Mouse (Mus musculus): ENCODE measurements around the gene Zbp1. TPM values are rescaled to one million over a fixed set of nuclear protein-coding genes. Genes with fewer than 3 reads are reported as not detected.

The Zbp1 gene
- polyA plus RNA-seq, 1 experiment: not detected

DNA sequence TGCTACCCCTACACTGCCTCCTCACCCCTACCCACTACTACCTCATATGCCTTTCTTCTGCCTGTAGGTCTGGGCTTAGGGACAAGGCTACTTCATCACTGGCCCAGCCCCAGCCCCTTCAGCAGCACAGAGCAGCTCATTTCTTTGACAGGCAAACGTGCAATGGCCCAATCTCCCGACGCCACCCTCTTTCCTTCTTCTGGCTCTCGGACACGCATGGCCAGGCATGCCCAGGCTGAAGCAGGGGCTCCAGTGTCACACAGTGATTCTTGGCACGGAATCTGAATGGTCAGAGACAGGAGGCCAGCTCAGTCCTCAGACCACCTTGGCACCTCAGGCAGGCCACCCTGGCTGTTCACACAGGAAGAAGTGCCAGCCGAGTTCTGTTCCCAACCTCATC is 32.4 kb upstream of the Zbp1 start:
- no peak for TF ChIP-seq GATA1 (IDR thresholded peaks at IDR 0.05; ENCODE audit: low read length)

DNA sequence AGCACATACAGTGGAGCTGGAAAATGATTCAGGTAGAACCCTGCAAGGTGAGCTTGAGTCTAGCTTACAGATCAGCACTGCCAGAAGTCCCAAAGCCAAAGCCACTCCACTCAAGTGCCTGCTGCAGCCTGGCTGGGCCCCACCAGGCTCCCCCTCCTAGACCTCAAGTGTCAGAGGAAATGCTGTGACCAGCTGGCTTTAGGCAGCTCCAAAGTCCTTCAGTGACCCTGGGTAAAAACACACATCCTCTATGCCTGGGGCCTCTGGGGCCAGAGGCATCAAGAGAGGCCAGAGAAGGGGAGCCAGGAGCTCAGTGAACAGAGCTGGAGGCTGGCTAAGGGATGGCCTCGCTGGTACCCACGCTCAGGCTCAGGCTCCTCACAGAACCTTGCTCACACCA is 31.7 kb upstream of the Zbp1 start:
- no peak for TF ChIP-seq GATA1 (IDR thresholded peaks at IDR 0.05; ENCODE audit: low read length)

DNA sequence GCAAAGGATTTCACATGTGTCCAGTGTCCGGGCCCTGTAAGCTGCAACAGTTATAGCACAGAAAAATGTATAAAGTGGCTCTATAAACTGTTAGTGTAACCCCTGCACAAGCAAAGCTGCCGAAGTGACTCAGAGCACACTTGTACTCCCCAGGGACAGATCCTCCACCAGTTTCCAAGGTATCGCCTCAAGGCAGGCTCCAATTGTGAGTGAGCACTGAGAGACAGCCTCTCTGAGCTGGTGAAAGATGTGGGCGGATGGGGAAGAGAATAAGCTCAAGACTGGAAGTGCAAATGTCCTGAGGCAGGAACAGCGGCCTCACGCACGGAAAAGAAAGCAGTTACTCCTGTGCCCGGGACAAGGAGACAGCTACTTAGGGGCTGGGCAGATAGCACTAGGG is 31.2 kb upstream of the Zbp1 start:
- no peak for TF ChIP-seq GATA1 (IDR thresholded peaks at IDR 0.05; ENCODE audit: low read length)

DNA sequence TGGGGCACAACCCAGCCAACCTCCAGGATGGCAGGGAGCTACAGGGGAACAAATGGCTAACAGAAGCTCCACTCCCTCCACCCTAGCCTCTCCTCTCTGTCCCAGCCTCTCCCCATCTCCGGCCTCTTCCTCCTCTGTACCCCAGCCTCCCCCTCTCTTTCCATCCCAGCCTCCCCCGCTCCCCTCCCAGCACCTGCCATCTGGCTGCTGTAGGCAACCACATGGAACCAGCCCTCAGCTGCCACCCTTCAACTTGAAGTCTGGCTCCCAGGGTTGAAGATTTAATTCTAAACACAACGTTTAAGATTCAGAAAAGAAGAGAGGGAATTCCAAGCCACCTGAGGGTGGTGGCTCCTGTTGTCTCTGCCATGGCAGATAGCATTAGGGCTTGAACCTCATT is 30.7 kb upstream of the Zbp1 start:
- TF ChIP-seq GATA1 (IDR thresholded peaks at IDR 0.05; ENCODE audit: low read length): no peak

DNA sequence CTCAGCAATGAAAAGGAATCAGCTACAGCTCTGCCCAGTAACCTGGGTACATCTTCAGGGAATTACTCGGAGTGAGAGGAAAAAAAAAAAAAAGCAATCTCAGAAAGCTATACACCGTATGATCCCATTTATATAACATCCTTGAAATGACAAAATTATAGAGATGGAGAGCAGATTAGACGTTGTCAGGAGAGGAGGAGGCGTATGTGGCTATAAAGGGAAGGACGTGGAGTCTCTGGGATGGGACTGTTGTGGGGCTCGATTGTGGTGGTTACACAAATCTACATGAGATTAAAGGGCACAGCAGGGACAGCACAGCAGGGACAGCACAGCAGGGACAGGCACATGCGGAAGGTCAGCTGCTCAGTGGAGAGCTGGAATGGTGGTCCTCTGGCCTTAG is 30.1 kb upstream of the Zbp1 start:
- no peak for TF ChIP-seq GATA1 (IDR thresholded peaks at IDR 0.05; ENCODE audit: low read length)

DNA sequence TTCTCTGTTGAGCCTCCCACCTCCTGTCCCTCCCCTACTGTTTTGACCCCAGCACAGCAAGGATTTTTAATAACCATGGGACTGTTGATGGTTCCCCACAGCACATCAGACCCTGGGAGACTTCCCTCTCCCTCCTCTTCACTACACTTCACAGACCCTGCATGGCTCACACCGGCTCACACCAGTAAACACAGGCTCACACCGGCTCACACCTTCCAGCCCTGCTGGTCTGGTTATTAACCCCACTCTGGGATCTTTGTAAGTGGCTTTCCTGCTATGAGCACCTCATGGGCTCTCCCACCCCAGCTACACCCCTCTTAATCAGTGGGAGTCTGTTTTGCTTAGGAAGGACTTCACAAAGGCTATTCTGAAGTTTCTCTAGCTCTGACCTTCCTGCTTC is 29.2 kb upstream of the Zbp1 start:
- no peak for TF ChIP-seq GATA1 (IDR thresholded peaks at IDR 0.05; ENCODE audit: low read length)

DNA sequence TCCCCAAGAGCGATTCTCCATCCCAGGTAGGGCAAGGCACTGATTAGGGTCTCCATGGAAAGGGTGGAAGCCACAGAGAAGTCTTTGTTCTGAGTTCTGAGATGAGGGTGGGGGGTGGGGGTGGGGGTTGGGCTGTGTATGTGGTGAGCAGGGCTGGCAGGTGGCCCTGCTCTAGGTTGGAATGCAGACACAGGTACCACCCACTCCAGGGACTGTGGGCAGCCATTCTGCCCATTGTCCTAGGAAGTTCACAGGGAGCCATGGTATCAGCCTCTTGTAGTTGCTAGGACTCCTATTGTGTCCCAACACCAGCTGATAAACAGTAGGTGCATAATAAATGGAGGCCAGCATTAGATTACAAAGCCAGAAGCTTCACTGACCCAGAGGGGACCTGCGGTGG is 28.5 kb upstream of the Zbp1 start:
- TF ChIP-seq GATA1 (IDR thresholded peaks at IDR 0.05; ENCODE audit: low read length): no peak

DNA sequence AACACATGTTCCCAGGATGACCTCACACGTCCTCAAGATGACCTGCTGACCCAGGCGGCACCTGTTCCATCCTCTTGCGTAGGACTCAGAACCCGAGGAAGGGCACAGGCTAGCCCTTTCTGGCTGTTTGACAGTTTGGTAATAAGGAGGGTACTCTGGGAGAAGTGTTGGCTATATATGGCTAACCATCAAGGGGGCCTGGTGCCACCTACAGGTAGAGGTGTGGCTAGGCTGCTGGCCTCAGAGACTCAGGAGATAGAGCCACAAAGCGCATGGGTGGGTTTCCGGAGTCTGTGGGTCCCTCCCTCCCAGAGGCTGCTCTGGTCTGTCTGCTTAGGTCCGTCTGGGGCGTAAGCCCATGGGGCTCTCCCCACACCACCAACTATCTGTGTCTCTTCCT is 28.0 kb upstream of the Zbp1 start:
- TF ChIP-seq GATA1 (IDR thresholded peaks at IDR 0.05; ENCODE audit: low read length): no peak

DNA sequence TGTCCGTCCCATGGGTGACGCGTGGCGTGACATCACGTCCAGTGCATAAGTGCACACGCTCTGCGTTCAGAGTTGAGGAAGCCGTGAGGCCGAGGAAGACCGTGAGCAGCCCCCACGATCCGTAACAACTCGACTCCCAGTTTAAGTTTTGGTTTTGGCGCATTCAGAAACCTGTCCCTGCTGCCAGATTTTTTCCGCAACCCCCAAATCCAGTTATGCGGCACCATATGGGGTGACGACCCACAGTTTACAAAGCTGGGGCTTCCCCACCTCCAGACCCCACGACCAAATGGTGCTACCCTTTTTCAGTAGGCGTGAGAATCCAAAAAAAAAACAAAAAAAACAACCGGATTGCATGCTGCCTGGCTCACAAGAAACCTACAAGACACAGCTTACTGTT is 26.5 kb upstream of the Zbp1 start:
- no peak for TF ChIP-seq GATA1 (IDR thresholded peaks at IDR 0.05; ENCODE audit: low read length)

DNA sequence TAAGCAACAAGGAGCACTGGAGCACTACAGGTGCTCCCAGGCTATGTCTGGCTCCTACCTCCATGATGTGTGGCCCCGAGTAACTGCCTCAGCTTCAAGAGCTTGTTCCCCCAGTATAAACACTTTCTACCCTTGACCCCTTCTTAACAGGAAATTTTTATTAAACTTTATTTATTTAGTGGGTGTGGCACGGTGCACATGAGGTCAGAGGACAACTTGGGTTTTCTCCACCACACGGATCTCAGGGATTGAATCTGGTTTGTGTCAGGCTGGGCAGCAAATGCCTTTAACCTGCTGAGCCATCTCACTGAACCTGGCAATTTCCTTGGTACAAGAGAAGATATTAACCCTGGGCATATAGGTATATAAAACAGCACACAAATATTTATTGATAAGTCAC is 25.4 kb upstream of the Zbp1 start:
- TF ChIP-seq GATA1 (IDR thresholded peaks at IDR 0.05; ENCODE audit: low read length): no peak

DNA sequence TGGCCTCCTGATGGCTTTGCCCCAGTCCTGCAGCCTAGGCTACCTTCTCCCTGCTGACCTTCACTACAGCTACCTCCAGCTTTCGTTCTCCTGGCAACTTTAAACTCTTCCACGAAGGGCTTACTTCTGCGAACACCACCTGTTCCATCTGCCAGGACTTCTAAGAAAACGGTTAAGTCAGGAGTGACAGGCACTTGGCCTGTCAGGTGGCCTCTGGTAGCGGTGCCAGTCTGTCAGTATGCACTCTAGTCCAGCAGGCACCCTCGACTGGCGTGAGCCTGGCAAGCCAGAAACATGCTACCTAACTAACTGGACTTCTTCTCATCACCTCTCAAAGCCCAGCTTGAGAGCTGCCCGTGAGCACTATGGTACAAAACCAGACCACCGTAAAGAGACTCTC is 24.9 kb upstream of the Zbp1 start:
- no peak for TF ChIP-seq GATA1 (IDR thresholded peaks at IDR 0.05; ENCODE audit: low read length)

DNA sequence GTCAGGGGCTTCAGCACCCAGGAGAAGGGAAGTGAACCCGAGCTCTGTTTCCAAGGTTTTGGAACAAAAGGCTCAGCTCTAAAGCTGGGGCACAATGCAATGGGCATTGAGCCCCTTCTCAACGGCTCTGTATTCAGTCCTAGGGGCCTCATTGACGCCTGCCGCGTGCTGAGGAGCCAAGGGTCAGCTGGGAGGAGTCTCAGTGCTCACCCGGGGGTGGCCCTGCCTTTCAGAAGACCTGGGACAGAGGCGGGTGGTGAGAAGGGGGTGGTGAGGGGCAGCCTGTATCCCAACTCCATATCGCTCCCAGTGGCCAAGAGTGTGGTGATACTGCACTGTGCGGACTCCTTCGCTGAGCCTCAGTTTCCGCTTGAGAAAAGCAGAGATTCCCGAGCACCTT is 24.2 kb upstream of the Zbp1 start:
- no peak for TF ChIP-seq GATA1 (IDR thresholded peaks at IDR 0.05; ENCODE audit: low read length)

DNA sequence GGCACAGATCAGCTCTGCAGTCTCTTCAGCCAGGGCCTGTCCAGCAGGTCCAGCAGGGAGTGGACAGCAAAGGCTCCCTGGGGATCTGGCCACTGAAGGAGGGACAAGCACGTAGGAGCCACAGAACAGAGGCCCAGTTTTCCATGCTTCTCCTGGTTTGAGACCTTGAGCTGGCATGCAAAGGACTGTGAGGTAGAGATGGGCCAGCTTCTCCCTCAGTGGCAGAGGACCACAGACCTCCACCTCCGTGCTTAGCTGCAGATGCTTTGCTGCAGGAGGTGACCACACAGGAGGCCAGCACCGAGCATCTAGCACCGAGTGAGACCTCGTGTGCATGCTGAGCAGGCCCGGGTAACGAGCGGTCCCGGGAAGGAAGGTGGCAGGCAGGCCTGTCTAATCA is 22.0 kb upstream of the Zbp1 start:
- TF ChIP-seq GATA1 (IDR thresholded peaks at IDR 0.05; ENCODE audit: low read length): no peak

DNA sequence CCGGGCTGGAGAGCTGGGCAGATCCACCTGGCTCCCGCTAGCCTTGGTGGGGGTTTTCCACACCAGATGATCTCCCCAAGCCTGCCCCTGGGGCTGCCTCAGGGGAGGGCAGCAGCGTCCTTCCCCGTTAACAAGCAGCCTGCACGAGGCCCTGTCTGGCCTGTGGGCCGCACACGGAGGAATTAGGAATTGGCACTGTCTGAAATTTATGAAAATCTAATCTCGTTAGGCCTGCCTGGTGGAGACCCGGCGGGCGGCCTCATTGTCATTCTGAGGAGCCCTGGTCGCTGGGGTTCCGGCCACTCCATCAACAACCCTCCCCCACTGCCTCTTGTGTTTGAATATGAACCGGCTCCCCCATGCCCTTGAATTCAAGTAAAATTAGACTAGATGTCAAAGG is 19.8 kb upstream of the Zbp1 start:
- TF ChIP-seq GATA1 (IDR thresholded peaks at IDR 0.05; ENCODE audit: low read length): no peak

DNA sequence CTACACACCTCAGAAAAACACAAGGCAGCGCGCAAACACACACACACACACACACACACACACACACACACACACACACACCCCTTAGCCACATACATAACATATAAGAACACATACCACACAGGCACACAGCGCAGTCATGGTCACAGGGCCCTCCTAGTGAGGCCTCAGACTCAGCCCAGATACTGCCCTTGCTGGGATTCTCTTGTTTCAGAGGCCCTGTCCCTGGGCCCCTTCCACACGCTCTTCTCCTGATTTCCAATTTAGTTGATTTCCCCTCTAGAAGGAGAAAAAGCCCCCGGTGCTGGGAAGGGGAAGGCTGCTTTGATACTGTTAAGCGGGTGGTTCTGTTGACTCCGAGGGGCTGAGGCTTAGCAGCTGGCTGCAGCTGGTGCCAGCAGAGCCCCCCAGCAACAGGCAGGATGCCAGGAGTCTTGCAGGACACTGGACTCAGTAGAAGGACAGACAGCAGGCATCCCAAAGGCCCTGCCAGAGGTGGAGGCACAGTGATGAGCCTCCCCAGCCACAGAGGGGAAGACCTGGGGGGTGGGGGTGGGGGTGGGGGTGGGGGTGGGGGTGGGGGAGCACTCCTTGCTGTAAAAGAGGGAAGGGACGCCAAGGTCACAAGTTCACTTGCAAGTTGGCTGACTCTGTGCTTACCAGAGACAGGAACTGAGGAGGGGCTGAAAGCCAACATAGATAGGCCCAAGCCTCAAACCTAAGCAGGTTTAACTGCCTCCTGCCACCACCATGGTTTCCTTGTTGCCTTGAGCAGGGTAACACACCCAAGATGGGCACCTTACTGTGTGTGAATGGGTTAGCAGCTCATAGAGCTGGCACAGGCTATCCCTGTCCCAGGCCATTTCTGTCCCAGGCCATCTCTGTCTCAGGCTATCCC is 17.0 kb upstream of the Zbp1 start:
- TF ChIP-seq GATA1 (IDR thresholded peaks at IDR 0.05; ENCODE audit: low read length): no peak

DNA sequence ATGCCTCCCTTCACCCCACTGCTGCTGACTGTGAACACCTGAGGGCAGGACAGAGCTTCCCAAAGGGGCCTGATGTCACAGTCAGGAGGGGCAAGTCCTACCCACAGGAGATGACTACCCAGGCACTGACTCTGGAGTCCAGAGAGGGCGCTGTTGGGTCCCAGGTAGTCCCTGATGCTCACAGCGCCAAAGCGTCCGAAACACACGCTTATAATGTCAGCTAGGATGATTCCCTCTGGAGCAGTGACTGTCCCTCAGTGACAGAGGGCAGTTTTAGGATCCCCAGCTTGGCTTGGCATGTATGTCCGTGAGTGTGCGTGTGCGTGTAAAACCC is 14.0 kb upstream of the Zbp1 start:
- TF ChIP-seq GATA1 (IDR thresholded peaks at IDR 0.05; ENCODE audit: low read length): no peak

DNA sequence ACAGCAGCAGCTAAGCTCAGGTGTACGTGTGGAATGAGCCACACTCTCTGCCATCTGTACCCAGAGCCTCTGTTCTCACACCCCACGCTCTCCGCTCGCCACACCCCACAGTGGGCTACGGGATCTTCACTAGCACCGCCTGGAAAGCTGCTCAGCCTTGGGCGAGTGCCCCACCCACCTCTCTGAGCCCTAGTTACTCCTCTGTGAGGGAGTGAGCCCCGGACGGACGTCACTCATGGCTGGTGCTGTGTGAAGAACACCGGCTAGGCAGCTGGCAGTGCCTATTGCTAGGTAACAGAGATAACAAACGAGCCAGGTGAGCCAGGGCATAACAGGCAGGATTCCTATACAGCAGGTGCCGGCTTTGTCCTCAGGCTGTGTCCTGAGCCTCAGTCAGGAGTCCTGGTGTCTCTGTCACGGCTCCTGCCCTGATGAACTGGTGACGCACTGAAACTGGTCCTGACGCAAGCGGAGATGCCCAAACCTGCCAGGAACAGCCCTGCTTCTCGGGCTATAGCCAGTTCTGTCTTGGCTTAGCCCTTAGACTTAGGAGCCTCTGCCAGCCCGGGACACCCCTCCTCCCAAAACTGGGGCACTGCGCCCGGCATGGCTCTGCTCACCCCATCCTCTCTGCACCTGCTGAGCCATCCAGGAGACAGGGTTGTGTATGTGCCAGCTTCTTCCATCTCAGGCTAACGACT is 13.5 kb upstream of the Zbp1 start:
- TF ChIP-seq GATA1 (IDR thresholded peaks at IDR 0.05; ENCODE audit: low read length): no peak

Measured in G1E-ER4 (cell line).